Mouse (Mus musculus) liver, embryonic 14.5 days (tissue): ENCODE measurements around the gene Prpf6. TPM values are rescaled to one million over a fixed set of nuclear protein-coding genes. Genes with fewer than 3 reads are reported as not detected.

Experiments used
- ATAC-seq: fragments of 200-750 bp; cut with Nextera tagmentation; 2 replicates; pipeline ENCODE4 v1.8.0; 2017; ENCODE audit warnings: moderate number of reproducible peaks, mild to moderate bottlenecking, moderate library complexity; ENCODE audit not compliant: insufficient read depth
- DNase-seq, 3 experiments: peaks; one replicate each; pipeline ENCODE4 v3.0.0-alpha.2; 2012 to 2013; ENCODE audit warnings: low read depth in 3 of 3, low spot score in 3 of 3
- H3K27ac ChIP-seq: fragments of 300-500 bp; sonication (generic); 2 replicates; pipeline ENCODE4 v1.5.1; 2014; ENCODE audit warnings: moderate library complexity, mild to moderate bottlenecking, control low read depth, inconsistent platforms
- H3K27me3 ChIP-seq: fragments of 300-500 bp; sonication (generic); 2 replicates; pipeline ENCODE4 v1.6.1; 2014; ENCODE audit warnings: mild to moderate bottlenecking, low read length, moderate library complexity; ENCODE audit not compliant: control insufficient read depth, insufficient read depth
- H3K36me3 ChIP-seq: fragments of 300-500 bp; sonication (generic); replicated peaks from 2 replicates; pipeline ENCODE4 v1.6.1; 2014; ENCODE audit warnings: low read depth; ENCODE audit not compliant: control insufficient read depth, insufficient read depth
- H3K4me1 ChIP-seq, 2 experiments: fragments of 200-500 bp in 1 of 2; fragments of 300-500 bp in 1 of 2; sonication (generic) in 1 of 2; replicated peaks; 2 replicates each; pipeline ENCODE4 v1.6.1; 2012 to 2014; ENCODE audit warnings: antibody characterized with exemption in 1 of 2, inconsistent platforms in 1 of 2, low read length in 1 of 2; ENCODE audit not compliant: control insufficient read depth in 2 of 2, insufficient read depth in 2 of 2
- H3K4me2 ChIP-seq: fragments of 300-500 bp; sonication (generic); 2 replicates; pipeline ENCODE4 v1.6.1; 2014; ENCODE audit warnings: low read depth, mild to moderate bottlenecking, control low read depth, moderate library complexity
- H3K4me3 ChIP-seq, 2 experiments: fragments of 200-500 bp in 1 of 2; fragments of 300-500 bp in 1 of 2; sonication (generic) in 1 of 2; 2 replicates each; pipeline ENCODE4 v1.5.1; 2012 to 2014; ENCODE audit warnings: low read depth in 2 of 2, low read length in 2 of 2, mild to moderate bottlenecking in 2 of 2, control low read depth in 1 of 2, inconsistent platforms in 1 of 2, moderate library complexity in 1 of 2; ENCODE audit not compliant: insufficient read depth in 1 of 2
- H3K9ac ChIP-seq: fragments of 300-500 bp; sonication (generic); replicated peaks from 2 replicates; pipeline ENCODE4 v1.6.1; 2014; ENCODE audit warnings: mild to moderate bottlenecking, control low read depth, moderate library complexity
- H3K9me3 ChIP-seq: fragments of 300-500 bp; sonication (generic); 2 replicates; pipeline ENCODE4 v1.6.1; 2016; ENCODE audit warnings: low read length, mixed read lengths; ENCODE audit not compliant: control insufficient read depth
- CTCF ChIP-seq: IDR thresholded peaks from 2 replicates; pipeline ENCODE4 v1.5.1; 2016; ENCODE audit warnings: antibody characterized with exemption, low read depth, control low read depth
- EP300 ChIP-seq: IDR thresholded peaks from 2 replicates; pipeline ENCODE4 v1.6.1; 2016; ENCODE audit warnings: antibody characterized with exemption, low read depth
- WGBS: fragments of 180-500 bp; shearing (Covaris S2); extraction: QIAGEN DNeasy Blood & Tissue Kit; methylation state at CpG from one replicate; pipeline ENCODE4 v1.1.7; 2014; ENCODE audit not compliant: insufficient replicate concordance; 5-methylcytosine and 5-hydroxymethylcytosine counted together
- microRNA-seq: library from miRNA; unstranded; fragments of <30 nt; microRNA quantifications from one replicate; pipeline ENCODE4, GENCODE M21; 2016
- polyA plus RNA-seq, 2 experiments: library from polyadenylated mRNA; depleted of rRNA in 1 of 2; stranded (reverse) in 1 of 2; unstranded in 1 of 2; fragments of >200 nt; fragmentation: Nextera tagmentation in 1 of 2; extraction: Ambion mirVana in 1 of 2; gene quantifications; 2 replicates each; pipeline versions ENCODE4 v1.2.1 to v1.2.3; 2012 to 2014

Prpf6 gene
- polyA plus RNA-seq, 2 experiments = 15.7 to 22.3 TPM

DNA sequence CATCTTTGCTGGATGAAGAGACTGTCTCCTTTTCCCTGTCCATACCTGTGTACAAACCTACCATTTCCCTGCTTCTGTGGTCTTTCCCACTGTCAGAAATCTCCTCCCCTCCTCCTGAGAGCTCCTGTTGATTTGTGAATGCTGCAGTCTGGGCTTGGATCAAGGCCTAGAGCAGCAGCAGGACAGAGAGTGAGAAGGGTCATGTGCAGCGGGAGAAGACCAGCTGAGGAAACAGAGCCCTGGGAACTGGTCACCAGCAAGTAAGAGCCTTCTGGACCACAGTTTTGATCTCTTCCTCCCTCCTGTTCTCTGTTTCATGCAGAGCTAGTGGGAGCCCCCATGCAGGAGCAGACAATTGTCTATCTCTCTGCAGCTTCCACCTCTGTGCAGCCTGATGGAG lies 104.1 kb downstream of the Prpf6 start:
- Histone ChIP-seq H3K4me1 (peaks cover 0 to 3% of the 10 kb centered on the region in 2 experiments; a peak in 2 of 4 replicates), H3K4me3 (no peak overlapping the region), H3K36me3 (no peaks in the 10 kb centered on the region), H3K4me2 (no peak overlapping the region), H3K27ac (no peak overlapping the region), H3K9me3 (no peaks in the 10 kb centered on the region), H3K27me3 (no peaks in the 10 kb centered on the region; the same call in 1 of the 2 replicates), H3K9ac (no peak overlapping the region)
- ATAC-seq = no peak
- WGBS = 70% methylated on average over 1 of the region's 1 CpGs
- DNase-seq = no peak
- no peak for TF ChIP-seq EP300
- no peak for TF ChIP-seq CTCF

GRCm38 (mm10) chr2:181696801-181697420 lies 105.2 kb downstream of the Prpf6 start:
- no peak for ATAC-seq
- Histone ChIP-seq H3K9me3 (no peaks in the 10 kb centered on the region), H3K4me2 (no peak overlapping the region), H3K4me3 (no peak overlapping the region), H3K27me3 (no peaks in the 10 kb centered on the region; the same call in 1 of the 2 replicates), H3K36me3 (no peaks in the 10 kb centered on the region), H3K9ac (no peak overlapping the region), H3K4me1 (peaks cover 0 to 3% of the 10 kb centered on the region in 2 experiments; a peak in 2 of 4 replicates), H3K27ac (no peak overlapping the region)
- no peak for DNase-seq
- 66% methylated on average over 33 of the region's 33 CpGs for WGBS
- TF ChIP-seq EP300 (no peak), CTCF (no peak)

DNA sequence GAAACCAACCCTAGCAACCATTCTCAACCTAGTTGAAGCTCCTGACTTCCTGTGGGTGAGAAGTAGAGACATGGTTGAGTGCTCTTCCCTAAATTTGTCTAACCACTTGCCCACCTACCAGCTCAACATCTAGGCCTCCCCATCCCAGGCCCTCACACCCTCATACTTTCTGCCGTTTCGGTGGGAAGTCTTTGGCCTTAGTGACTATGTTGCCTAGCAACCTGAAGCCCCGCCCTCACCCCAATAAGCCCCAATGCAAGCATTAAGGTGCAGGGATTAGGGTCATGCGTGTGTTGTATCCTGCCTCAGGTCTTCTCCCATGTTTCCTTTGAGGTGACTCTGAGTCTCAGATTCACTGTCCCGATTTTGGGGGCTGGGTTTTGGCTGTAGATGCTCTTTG lies 106.6 kb downstream of the Prpf6 start, which contains the start of gene Lkaaear1:
Lkaaear1 (minus strand) TSS at position 202 of the 400 bp plus-strand sequence.
- Histone ChIP-seq H3K4me2 (no peak within 1 kb of the TSS), H3K4me3 (no peak within 1 kb of the TSS), H3K36me3 (no peaks in the 10 kb centered on the region), H3K27me3 (no peaks in the 10 kb centered on the region; the same call in 1 of the 2 replicates), H3K9ac (no peak within 1 kb of the TSS), H3K9me3 (no peaks in the 10 kb centered on the region), H3K27ac (no peak within 1 kb of the TSS), H3K4me1 (peaks cover 0 to 3% of the 10 kb centered on the region in 2 experiments; a peak in 2 of 4 replicates)
- DNase-seq = no peak
- no peak for ATAC-seq
- 50% methylated on average over 5 of the region's 5 CpGs for WGBS
- TF ChIP-seq EP300 (no peak), CTCF (no peak)

Small RNA genes lying within 50 kb of the gene (microRNA-seq; reads per million reads assigned to microRNA genes)
- gene Mir7006 = not detected

Other genes with a start within 250 kb of the Prpf6 start
- 7.7 and 8.8 TPM in 2 replicates for gene Zgpat, start 226.9 kb upstream of the Prpf6 start, polyA plus RNA-seq (2012; rRNA removed)
- 8.4 and 10.5 TPM in 2 replicates for gene Zgpat, start 226.9 kb upstream of the Prpf6 start, polyA plus RNA-seq (2014; fragmentation: Nextera tagmentation; extraction: Ambion mirVana)
- 13.3 and 21.1 TPM in 2 replicates for gene Arfrp1, start 226.5 kb upstream of the Prpf6 start, polyA plus RNA-seq (2012; rRNA removed)
- 14.8 and 16.9 TPM in 2 replicates for gene Arfrp1, start 226.5 kb upstream of the Prpf6 start, polyA plus RNA-seq (2014; fragmentation: Nextera tagmentation; extraction: Ambion mirVana)
- 10.9 and 12.3 TPM in 2 replicates for gene Lime1, start 211.8 kb upstream of the Prpf6 start, polyA plus RNA-seq (2012; rRNA removed)
- gene Lime1, start 211.8 kb upstream of the Prpf6 start, polyA plus RNA-seq (2014; fragmentation: Nextera tagmentation; extraction: Ambion mirVana) = 4.0 and 4.7 TPM in 2 replicates
- gene Zbtb46, start 132.4 kb upstream of the Prpf6 start, polyA plus RNA-seq (2012; rRNA removed) = 4.4 and 5.3 TPM in 2 replicates
- 6.5 and 6.8 TPM in 2 replicates for gene Zbtb46, start 132.4 kb upstream of the Prpf6 start, polyA plus RNA-seq (2014; fragmentation: Nextera tagmentation; extraction: Ambion mirVana)
- 0.01 TPM in 1 of 2 replicates, not detected in the other for gene Abhd16b, start 98.7 kb upstream of the Prpf6 start, polyA plus RNA-seq (2012; rRNA removed)
- not detected in 2 replicates for gene Abhd16b, start 98.7 kb upstream of the Prpf6 start, polyA plus RNA-seq (2014; fragmentation: Nextera tagmentation; extraction: Ambion mirVana)
- gene Tpd52l2, start 94.7 kb upstream of the Prpf6 start, polyA plus RNA-seq (2012; rRNA removed) = 19.6 and 36.1 TPM in 2 replicates
- gene Tpd52l2, start 94.7 kb upstream of the Prpf6 start, polyA plus RNA-seq (2014; fragmentation: Nextera tagmentation; extraction: Ambion mirVana) = 78.3 and 80.5 TPM in 2 replicates
- gene Dnajc5, start 71.4 kb upstream of the Prpf6 start, polyA plus RNA-seq (2012; rRNA removed) = 12.5 and 13.9 TPM in 2 replicates
- 20.0 and 23.7 TPM in 2 replicates for gene Dnajc5, start 71.4 kb upstream of the Prpf6 start, polyA plus RNA-seq (2014; fragmentation: Nextera tagmentation; extraction: Ambion mirVana)
- 30.8 and 33.3 TPM in 2 replicates for gene Uckl1, start 7.0 kb upstream of the Prpf6 start, polyA plus RNA-seq (2012; rRNA removed)
- 18.7 and 21.6 TPM in 2 replicates for gene Uckl1, start 7.0 kb upstream of the Prpf6 start, polyA plus RNA-seq (2014; fragmentation: Nextera tagmentation; extraction: Ambion mirVana)
- gene Zfp512b, start 935 bp downstream of the Prpf6 start, polyA plus RNA-seq (2012; rRNA removed) = 8.8 and 9.5 TPM in 2 replicates
- gene Zfp512b, start 935 bp downstream of the Prpf6 start, polyA plus RNA-seq (2014; fragmentation: Nextera tagmentation; extraction: Ambion mirVana) = 4.4 and 6.5 TPM in 2 replicates
- 1.6 TPM in 2 replicates for gene Samd10, start 7.3 kb downstream of the Prpf6 start, polyA plus RNA-seq (2012; rRNA removed)
- gene Samd10, start 7.3 kb downstream of the Prpf6 start, polyA plus RNA-seq (2014; fragmentation: Nextera tagmentation; extraction: Ambion mirVana) = 1.5 TPM in 2 replicates
- 0.08 and 0.09 TPM in 2 replicates for gene Gm29797, start 65.2 kb downstream of the Prpf6 start, polyA plus RNA-seq (2012; rRNA removed)
- 0.14 TPM in 1 of 2 replicates, not detected in the other for gene Gm29797, start 65.2 kb downstream of the Prpf6 start, polyA plus RNA-seq (2014; fragmentation: Nextera tagmentation; extraction: Ambion mirVana)
- gene Sox18, start 79.8 kb downstream of the Prpf6 start, polyA plus RNA-seq (2012; rRNA removed) = 5.5 TPM in 2 replicates
- 4.1 and 5.0 TPM in 2 replicates for gene Sox18, start 79.8 kb downstream of the Prpf6 start, polyA plus RNA-seq (2014; fragmentation: Nextera tagmentation; extraction: Ambion mirVana)
- gene Tcea2, start 88.4 kb downstream of the Prpf6 start, polyA plus RNA-seq (2012; rRNA removed) = 3.0 and 3.4 TPM in 2 replicates
- gene Tcea2, start 88.4 kb downstream of the Prpf6 start, polyA plus RNA-seq (2014; fragmentation: Nextera tagmentation; extraction: Ambion mirVana) = 1.3 and 1.8 TPM in 2 replicates
- gene Rgs19, start 102.1 kb downstream of the Prpf6 start, polyA plus RNA-seq (2012; rRNA removed) = 19.0 and 20.6 TPM in 2 replicates
- 15.8 and 21.0 TPM in 2 replicates for gene Rgs19, start 102.1 kb downstream of the Prpf6 start, polyA plus RNA-seq (2014; fragmentation: Nextera tagmentation; extraction: Ambion mirVana)
- not detected in 2 replicates for gene Lkaaear1, start 106.6 kb downstream of the Prpf6 start, polyA plus RNA-seq (2012; rRNA removed)
- not detected in 2 replicates for gene Lkaaear1, start 106.6 kb downstream of the Prpf6 start, polyA plus RNA-seq (2014; fragmentation: Nextera tagmentation; extraction: Ambion mirVana)
- gene Oprl1, start 123.1 kb downstream of the Prpf6 start, polyA plus RNA-seq (2012; rRNA removed) = 0.11 and 0.21 TPM in 2 replicates
- gene Oprl1, start 123.1 kb downstream of the Prpf6 start, polyA plus RNA-seq (2014; fragmentation: Nextera tagmentation; extraction: Ambion mirVana) = 0.06 TPM in 1 of 2 replicates, not detected in the other
- gene Myt1, start 171.5 kb downstream of the Prpf6 start, polyA plus RNA-seq (2012; rRNA removed) = 0.02 and 0.09 TPM in 2 replicates
- gene Myt1, start 171.5 kb downstream of the Prpf6 start, polyA plus RNA-seq (2014; fragmentation: Nextera tagmentation; extraction: Ambion mirVana) = not detected in 2 replicates
- gene Pcmtd2, start 246.0 kb downstream of the Prpf6 start, polyA plus RNA-seq (2012; rRNA removed) = 6.3 and 9.1 TPM in 2 replicates
- 12.5 and 15.4 TPM in 2 replicates for gene Pcmtd2, start 246.0 kb downstream of the Prpf6 start, polyA plus RNA-seq (2014; fragmentation: Nextera tagmentation; extraction: Ambion mirVana)